Mouse (Mus musculus): ENCODE data around the gene Tcf3. TPM values are rescaled to one million over a fixed set of nuclear protein-coding genes. Genes with fewer than 3 reads are reported as not detected.

Gene Tcf3
- polyA plus RNA-seq, 1 experiment = 67.5 TPM

DNA sequence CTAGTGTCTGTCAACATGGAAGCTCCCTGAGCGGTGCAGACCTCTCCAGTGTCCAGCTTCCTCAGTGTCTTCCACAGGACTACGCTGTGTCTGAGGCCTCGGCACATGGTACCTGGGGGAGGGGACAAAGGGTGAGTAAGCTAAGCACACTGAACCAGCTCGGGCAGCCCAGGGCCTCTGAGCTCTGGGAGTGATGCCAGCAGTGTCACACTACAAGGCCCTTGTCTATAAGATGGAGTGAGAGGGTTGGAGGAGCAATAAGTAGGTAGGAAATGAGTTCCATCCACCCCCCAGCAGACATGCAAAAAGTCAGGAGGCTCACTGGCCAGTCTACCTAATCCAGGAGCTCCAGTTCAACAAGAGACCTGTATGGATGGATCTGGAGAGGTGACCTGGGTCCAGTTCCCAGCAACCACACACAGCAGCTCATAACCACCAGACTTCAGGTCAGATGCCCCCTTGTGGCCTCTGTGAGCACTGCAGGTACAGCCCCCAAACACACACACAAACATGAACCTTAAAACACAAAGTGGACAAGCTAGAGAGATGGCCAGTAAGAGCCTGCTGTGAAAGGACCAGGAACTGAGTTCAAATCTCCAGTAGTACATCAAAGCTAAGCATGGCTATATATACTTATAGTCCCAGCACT is 30.3 kb downstream of the Tcf3 start:
- H3K4me2 ChIP-seq (ENCODE audit: low read depth) = no peak overlapping the region
- TF ChIP-seq MYOG (IDR thresholded peaks at IDR 0.05; ENCODE audit: control insufficient read depth in 1 of 3, insufficient read depth in 1 of 3, insufficient read length in 2 of 3, low read depth in 2 of 3) (no peak), USF1 (IDR thresholded peaks at IDR 0.05; ENCODE audit: low read depth) (no peak), TCF3 (IDR thresholded peaks at IDR 0.05; ENCODE audit: insufficient read length, low read depth) (no peak), POLR2A (IDR thresholded peaks at IDR 0.05; ENCODE audit: insufficient read length, low read depth) (no peak), SRF (IDR thresholded peaks at IDR 0.05; ENCODE audit: control insufficient read depth, insufficient read length, low read depth) (no peak), TCF12 (IDR thresholded peaks at IDR 0.05; ENCODE audit: insufficient read depth, poor library complexity, severe bottlenecking) (no peak), REST (IDR thresholded peaks at IDR 0.05; ENCODE audit: insufficient read depth, insufficient read length) (no peak), E2F4 (IDR thresholded peaks at IDR 0.05; ENCODE audit: insufficient read depth) (no peak), MAX (IDR thresholded peaks at IDR 0.05; ENCODE audit: low read depth) (no peak), MYOD1 (IDR thresholded peaks at IDR 0.05; ENCODE audit: control insufficient read depth in 1 of 3, insufficient read length in 2 of 3, low read depth in 2 of 3) (no peak), CEBPB (IDR thresholded peaks at IDR 0.05; ENCODE audit: insufficient read depth, poor library complexity, severe bottlenecking) (no peak), POLR2AphosphoS2 (IDR thresholded peaks at IDR 0.05; ENCODE audit: insufficient read length, low read depth) (no peak)

DNA sequence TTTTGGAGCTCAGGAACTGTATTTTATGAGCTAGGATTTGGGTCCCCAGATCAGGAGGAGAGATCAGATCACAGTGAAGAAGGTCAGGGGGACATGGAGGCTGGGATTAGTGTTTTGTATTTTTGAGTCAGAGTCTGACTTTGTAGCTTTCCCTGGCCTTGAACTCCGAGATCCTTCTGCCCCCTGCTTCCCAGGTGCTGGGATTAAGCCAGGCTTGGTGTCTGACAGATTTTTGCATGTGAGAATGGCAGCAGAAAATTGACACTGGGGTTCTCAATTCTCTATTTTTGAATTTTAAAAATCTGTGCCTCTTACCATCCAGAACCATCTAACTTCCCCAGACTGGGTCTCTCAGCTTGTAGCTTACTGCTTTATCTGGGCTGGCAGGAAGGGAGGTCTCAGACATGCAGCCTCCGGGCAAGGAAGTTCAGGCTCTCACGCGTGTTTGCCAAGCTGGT is 32.7 kb downstream of the Tcf3 start:
- Histone ChIP-seq H3K36me3 (ENCODE audit: control insufficient read depth, insufficient read depth) (peaks cover 14% of the 10 kb centered on the region), H3K4me2 (ENCODE audit: low read depth) (peak overlapping the region; percentile 95), H3ac (ENCODE audit: control insufficient read depth, insufficient read length) (no peak overlapping the region), H3K79me2 (ENCODE audit: control insufficient read depth, insufficient read depth) (peaks cover 53% of the 10 kb centered on the region), H3K27me3 (ENCODE audit: control insufficient read depth, insufficient read depth, insufficient read length) (no peaks in the 10 kb centered on the region), H3K4me3 (no peak overlapping the region)
- no peak for TF ChIP-seq POLR2A (IDR thresholded peaks at IDR 0.05; ENCODE audit: insufficient read length, low read depth)

More for the DNA sequence above, 30.3 kb downstream of the Tcf3 start:
- no peak overlapping the region for H3ac ChIP-seq (ENCODE audit: control insufficient read depth, insufficient read length)
- peaks cover 7% of the 10 kb centered on the region for H3K36me3 ChIP-seq (ENCODE audit: control insufficient read depth, insufficient read depth)
- no peak overlapping the region for H3K4me3 ChIP-seq
- H3K79me2 ChIP-seq (ENCODE audit: control insufficient read depth, insufficient read depth) = peaks cover 38% of the 10 kb centered on the region
- no peaks in the 10 kb centered on the region for H3K27me3 ChIP-seq (ENCODE audit: control insufficient read depth, insufficient read depth, insufficient read length)

DNA sequence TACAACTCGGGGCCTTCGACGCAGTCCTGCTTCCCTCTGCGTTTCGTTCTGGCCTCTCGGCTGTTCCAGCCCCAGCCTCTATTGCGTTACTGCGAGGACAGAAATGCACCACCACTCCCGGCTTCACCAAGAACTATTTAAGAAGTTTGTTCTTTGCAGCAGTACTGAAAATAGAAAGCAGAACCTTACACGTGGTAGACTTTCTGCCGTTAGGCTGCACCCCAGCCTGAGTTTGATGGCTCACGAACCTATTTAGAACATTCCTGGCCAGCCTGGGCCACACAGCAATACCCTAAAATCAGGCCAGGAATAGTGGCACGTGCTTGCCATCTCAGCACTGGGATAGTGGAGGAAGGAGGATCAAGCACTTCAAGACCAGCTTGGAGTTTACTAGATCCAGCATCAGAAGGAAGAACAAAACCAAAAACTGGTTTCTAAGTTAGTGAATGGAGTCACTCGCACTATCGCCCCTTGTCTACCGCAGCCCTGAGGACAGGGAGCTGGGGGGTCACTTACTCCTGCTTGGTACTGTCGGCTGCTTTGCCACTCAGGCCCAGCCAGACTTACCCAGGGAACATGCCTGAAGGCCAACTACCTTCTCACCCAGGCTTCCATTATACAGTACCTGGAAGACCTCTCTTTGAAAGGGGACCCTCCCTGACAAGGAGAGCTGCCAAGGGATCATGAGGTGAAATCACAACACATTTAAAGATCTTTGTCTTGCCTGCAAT is 33.3 kb downstream of the Tcf3 start:
- Histone ChIP-seq H3K36me3 (ENCODE audit: control insufficient read depth, insufficient read depth) (peaks cover 14% of the 10 kb centered on the region), H3K4me3 (peak overlapping the region; percentile 36), H3K4me2 (ENCODE audit: low read depth) (peak overlapping the region; percentile 95), H3ac (ENCODE audit: control insufficient read depth, insufficient read length) (peak overlapping the region; percentile 83), H3K27me3 (ENCODE audit: control insufficient read depth, insufficient read depth, insufficient read length) (no peaks in the 10 kb centered on the region), H3K79me2 (ENCODE audit: control insufficient read depth, insufficient read depth) (peaks cover 53% of the 10 kb centered on the region)
- TF ChIP-seq SRF (IDR thresholded peaks at IDR 0.05; ENCODE audit: control insufficient read depth, insufficient read length, low read depth) (no peak), MAX (IDR thresholded peaks at IDR 0.05; ENCODE audit: low read depth) (no peak), POLR2A (IDR thresholded peaks at IDR 0.05; ENCODE audit: insufficient read length, low read depth) (no peak)

DNA sequence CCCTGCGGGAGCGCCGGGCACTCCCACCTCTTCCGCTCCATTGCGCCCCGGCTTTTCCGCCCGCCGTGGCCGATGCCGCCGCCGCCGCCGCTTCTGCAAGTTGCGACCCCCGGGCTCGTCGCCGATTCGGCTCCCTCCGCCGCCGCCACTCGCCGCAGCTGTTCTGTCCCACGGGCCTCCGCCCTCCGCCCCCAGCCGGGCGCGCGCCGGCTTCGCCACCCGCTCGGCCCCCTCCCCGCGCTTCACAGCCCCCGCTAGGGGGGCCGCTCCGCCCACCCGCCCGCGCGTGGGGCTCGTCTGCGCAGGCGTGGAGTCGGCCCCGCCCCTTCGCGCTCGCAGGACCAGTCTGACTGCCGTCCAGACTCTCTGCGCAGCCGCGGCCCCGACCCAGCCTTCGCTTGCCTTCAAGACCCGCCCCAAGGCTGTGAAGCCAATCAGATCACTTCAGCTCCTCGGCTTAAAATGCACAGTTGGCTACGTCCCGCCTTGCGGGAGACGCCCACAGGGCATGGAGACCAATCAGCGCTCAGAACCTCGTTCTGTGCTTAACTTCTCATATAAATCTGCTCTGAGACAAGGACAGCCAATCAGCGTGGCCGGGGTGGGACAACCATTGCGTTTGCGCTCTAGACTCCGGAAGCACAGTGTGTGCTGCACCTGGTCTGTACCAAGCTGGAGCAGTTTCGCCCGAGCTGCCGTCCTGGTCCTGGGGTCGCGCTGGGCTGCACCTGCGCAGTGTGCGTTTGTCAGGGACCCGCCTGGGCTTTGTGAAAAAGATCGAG is 34.1 kb downstream of the Tcf3 start, which contains the start of gene Mbd3:
TSS of gene Mbd3 (minus strand) at position 360 of the 782 bp plus-strand sequence.
- H3K36me3 ChIP-seq (ENCODE audit: control insufficient read depth, insufficient read depth) = peaks cover 17% of the 10 kb centered on the region
- no peaks in the 10 kb centered on the region for H3K27me3 ChIP-seq (ENCODE audit: control insufficient read depth, insufficient read depth, insufficient read length)
- H3K79me2 ChIP-seq (ENCODE audit: control insufficient read depth, insufficient read depth) = peaks cover 48% of the 10 kb centered on the region
- TF ChIP-seq MYOD1 (IDR thresholded peaks at IDR 0.05; ENCODE audit: control insufficient read depth in 1 of 3, insufficient read length in 2 of 3, low read depth in 2 of 3) = peak in 2 of 3 experiments; percentile 83 to 91
- peak; percentile 98 for TF ChIP-seq POLR2AphosphoS2 (IDR thresholded peaks at IDR 0.05; ENCODE audit: insufficient read length, low read depth)
- TF ChIP-seq POLR2A (IDR thresholded peaks at IDR 0.05; ENCODE audit: insufficient read length, low read depth) = peak; percentile 93
- no peak for TF ChIP-seq CEBPB (IDR thresholded peaks at IDR 0.05; ENCODE audit: insufficient read depth, poor library complexity, severe bottlenecking)
- peak; percentile 35 for TF ChIP-seq REST (IDR thresholded peaks at IDR 0.05; ENCODE audit: insufficient read depth, insufficient read length)
- peak; percentile 30 for TF ChIP-seq TCF3 (IDR thresholded peaks at IDR 0.05; ENCODE audit: insufficient read length, low read depth)
- TF ChIP-seq USF1 (IDR thresholded peaks at IDR 0.05; ENCODE audit: low read depth) = no peak
- TF ChIP-seq MYOG (IDR thresholded peaks at IDR 0.05; ENCODE audit: control insufficient read depth in 1 of 3, insufficient read depth in 1 of 3, insufficient read length in 2 of 3, low read depth in 2 of 3) = peak in 2 of 3 experiments; percentile 60 to 77
- peak within 1 kb of the TSS; percentile 36 for H3K4me3 ChIP-seq
- peak within 1 kb of the TSS; percentile 83 for H3ac ChIP-seq (ENCODE audit: control insufficient read depth, insufficient read length)
- peak within 1 kb of the TSS; percentile 95 for H3K4me2 ChIP-seq (ENCODE audit: low read depth)
